Mouse (Mus musculus): Measurements from ENCODE around the gene Slain2.

DNA sequence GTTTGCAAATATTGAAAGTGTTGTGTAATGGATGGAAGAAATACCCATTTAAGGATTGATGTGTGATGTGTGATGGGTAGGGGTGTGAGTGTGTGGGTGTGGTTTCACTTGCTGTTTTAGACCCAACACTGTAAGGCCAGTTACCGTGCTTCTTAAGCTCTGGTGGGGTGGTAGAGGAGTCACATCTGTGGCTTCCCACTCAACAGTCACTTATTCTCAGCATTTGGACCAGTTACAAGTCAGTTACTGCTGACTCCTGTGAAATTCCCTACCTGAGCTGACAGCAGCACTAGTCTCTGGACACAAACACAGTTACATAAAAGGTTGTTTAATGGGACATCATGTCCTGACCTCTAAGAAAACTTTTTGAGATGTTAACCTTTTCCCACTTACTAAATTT is 34.0 kb downstream of the Slain2 start:
- no peak for TF ChIP-seq CTCF (IDR thresholded peaks at IDR 0.05)
- TF ChIP-seq EP300 (IDR thresholded peaks at IDR 0.05; ENCODE audit: insufficient read depth, low read depth, low read length) = no peak
